Mouse (Mus musculus) left cerebral cortex, adult 9 months (tissue): ENCODE measurements around the gene Acot5.

ENCODE experiments used
- DNase-seq, 2 experiments: peaks; one replicate each; pipeline ENCODE4 v3.0.0; 2022; ENCODE audit warnings: low spot score in 2 of 2

Gene Acot5

DNA sequence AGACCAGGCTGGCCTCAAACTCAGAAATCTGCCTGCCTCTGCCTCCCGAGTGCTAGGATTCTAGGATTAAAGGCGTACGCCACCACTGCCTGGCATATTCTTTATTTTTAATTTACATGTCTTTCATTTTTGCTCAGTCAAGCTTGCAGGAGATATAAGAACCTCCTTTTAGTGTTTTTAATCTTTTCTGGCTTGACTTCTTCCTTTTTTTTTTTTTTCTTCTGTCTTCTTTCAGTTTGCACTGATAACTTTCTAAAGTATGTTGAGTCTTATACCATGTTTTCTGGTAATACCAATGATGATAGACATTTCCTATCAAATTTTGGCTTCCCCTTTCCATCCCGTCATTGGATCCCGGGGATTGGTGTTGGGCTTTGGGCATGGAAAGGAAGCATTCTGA lies 50.5 kb downstream of the Acot5 start:
- no peak for DNase-seq
